Mouse (Mus musculus) common myeloid progenitor, adult 5-6 weeks (primary cell): ENCODE data around the gene Tmem51. TPM values are rescaled to one million over a fixed set of nuclear protein-coding genes. Genes with fewer than 3 reads are reported as not detected.
A peak's percentile ranks its signal among the peaks of the same experiment; 100 is the strongest.
"Not testable (repeated sequence)": the region's sequence is repeated elsewhere in the genome, so short reads cannot be mapped to it uniquely, and the experiment has no call there.

Experiments used
- ATAC-seq: replicated peaks from 2 replicates; pipeline ENCODE4 v1.8.0; 2016; ENCODE audit warnings: low read depth, mild to moderate bottlenecking, moderate TSS enrichment, inconsistent platforms; ENCODE audit not compliant: poor library complexity, severe bottlenecking
- total RNA-seq: library from RNA; stranded (forward); fragments of 200-1000, 187-1606 nt; gene quantifications from 2 replicates; pipeline ENCODE4 v1.2.3, GENCODE M21; 2017

The Tmem51 gene
- total RNA-seq, 1 experiment from 2014 or later: 0.41 TPM

DNA sequence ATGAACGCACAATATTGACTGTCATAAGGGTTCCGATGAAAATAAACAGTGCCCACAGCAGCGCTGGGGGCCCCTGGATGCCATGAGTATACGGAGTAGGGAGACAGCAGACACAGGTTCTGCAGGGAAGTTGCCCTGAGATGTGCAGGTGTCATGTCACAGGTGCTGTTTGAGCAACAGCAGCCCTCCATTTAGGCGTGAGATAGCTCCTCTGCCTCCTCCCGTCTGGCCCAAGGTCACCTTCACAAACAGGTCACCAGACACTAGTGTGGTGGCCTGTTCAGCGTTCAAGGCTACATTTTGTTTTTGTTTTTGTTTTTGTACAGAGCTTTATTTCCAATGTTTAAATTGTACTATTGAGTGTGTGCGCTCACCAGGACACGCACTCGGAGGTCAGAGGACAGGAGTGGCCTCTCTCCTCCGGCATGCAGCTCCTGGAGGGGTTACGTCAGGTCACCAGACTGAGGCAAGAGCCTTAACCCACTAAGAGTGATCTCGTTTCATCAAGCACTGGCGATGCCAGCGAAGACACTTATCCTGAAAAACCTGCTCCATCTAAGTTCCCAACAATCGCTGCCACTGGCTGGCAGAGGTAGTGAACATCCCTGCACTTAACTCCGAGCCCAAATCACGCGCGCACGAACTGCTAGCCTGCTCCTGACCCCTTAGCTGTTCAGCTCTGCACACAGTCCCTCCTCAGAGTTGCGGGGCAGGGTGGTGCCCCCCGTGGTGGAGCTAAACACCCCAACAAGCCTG is 22.4 kb downstream of the Tmem51 start:
- ATAC-seq: no peak

DNA sequence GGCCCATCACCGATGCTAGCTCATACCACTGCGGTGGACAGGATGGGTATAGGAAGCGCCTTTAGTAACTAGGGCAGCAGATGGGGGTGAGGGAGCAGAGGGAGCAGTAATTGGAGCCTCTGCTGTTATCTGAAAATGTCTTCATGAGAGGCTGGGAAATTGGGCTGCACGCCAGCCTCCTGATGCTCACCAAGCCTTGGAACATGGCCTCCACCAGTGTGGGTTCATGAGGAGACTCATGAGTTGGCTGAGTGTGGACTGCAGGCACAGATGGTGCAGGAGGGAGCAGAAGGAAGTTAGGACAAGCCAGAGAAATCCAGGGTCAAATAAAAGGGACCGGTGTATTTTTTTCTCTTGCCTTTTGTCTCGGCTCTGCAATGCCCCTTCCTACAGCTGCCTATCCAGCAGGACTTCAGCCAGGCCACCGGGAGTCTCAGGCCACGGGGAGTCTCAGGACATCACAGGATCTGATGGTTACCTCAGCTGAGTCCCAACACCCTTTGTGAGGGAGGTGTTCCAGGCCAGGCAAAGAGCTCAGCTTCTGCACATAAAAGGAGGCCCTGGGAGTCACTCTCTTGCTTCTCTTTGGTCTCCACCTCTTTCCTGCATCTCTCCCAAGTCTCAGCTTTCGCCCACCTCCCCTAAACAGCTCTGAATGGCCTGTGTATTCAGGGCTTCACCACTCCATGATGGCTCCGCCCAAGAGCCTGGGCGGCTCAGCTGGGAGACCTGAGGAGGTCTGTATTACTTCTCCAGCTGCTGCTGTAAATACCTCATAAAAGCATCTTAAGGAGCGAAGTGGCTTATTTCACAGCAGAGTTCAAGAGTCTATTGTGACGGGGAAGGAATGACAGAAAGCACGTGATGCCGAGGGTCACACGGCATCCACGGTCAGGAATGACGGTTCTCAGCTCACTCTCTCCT is 23.4 kb downstream of the Tmem51 start:
- no peak for ATAC-seq

DNA sequence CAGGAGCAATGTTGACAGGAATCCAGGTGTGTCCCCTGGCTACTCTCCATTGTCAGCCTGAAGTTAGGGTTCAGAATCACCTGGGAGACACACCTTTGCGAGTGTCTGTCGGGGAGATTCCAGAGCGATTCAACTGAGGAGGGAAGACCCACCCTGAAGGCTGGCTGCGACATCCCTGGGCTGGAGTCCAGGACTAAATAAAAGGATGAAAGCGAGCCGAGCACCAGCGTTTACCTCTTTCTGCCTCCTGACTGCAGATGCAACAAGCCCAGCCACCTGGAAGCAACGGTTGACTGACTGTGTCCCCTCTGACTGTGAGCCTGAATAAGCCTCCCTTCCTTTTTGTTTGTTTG is 24.3 kb downstream of the Tmem51 start:
- no peak for ATAC-seq

DNA sequence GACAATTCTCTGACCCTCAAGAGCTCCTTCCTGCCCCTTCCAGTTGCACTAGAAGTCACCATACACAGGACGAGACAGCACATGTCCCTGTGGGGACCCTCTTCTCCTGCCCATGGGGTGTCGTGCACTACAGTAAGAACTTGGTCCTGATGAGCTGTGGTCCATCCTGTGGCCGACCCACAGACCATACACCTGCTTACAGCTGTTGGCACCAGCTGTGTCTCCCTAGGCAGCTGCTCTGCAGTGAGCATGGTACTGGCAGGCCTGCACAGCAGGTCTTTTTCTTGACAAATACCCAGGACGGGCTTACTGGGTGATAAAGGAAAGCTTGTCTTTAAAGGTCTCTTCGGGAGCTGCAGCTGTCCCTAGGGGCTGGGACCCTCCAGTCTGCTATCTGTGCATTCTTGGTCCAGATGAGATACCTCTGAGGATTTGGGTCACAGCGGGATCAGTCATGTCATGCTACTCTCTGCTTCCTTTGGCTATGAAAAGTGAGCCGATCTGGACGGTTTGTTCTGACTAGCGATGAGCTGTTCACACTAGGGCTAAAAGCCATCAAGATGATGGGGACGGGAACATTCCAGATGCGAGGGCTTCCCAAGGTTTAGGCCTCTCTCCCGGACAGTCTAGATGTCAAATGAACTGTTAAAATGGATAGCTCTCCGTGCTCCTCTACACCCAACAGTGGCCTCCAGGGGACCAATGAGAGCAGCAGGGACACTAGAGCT is 24.8 kb downstream of the Tmem51 start:
- no peak for ATAC-seq

DNA sequence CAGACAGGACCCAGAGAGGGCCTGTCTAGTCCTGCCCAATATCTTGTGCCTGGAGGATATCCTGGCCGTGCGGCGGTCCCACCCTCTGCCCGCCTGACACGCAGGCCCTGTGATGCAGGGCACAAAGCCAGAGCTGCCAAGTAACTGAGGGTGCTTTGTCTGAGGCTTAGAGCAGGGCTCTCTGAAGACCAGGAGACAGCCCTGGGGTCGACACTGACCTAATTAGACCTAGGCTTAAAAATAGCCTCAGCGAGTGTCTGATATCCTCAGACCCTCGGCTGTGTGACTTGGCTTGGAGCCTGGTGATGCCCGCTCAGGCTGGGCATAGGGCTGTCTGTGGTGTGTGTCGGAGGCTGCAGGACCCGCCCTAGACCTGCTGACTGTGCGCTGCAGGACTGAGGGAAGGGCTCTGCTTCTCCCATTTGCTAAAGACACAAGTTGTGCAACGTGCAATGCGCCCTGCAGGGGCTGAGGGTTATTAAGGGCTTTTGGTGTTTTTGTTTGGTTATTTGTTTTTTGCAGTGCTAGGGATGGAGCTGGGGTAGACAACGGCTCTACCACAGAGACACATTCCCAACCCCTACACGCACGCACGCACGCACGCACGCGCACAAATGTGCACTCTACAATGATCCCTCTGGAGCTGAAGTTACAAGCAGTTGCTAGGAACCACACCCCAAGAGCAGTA is 26.4 kb downstream of the Tmem51 start:
- no peak for ATAC-seq

DNA sequence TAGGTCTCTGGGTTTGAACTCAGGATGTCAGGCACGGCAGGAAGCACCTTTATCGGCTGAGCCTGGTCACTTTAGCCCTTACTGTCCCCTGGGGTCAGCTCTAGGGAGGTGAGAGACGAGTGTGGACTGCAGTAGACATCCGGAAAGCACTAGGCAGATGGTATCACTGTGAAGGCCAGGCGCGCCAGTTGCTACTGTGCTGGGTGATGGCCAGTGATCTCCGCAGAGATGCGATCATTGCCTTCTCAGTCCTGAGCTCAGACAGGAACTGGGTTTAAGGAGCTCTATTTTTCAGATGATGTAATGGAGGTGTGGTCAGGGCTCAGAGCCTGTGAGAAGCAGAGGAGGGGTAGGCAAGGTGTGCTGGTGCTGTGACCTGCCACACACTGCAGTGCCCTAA is 28.5 kb downstream of the Tmem51 start:
- no peak for ATAC-seq

DNA sequence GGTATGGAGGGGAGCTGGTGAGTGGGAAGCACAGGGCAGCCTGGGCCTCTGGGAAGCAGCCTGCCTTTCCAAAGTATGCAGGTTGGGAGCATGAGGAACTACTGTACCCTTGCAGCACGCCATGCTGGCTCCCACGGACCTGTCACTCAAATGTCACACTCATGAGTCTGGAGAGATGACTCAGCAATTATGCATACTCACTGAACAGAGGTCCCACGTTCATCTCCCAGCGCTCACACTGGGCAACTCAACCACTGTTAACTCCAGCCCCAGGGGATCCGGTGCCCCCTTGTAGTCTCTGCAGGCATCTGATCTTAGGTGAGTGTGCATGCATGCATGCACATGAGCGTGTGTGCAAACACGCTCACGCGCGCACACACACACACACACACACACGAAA is 29.5 kb downstream of the Tmem51 start:
- peak; percentile 76 for ATAC-seq

DNA sequence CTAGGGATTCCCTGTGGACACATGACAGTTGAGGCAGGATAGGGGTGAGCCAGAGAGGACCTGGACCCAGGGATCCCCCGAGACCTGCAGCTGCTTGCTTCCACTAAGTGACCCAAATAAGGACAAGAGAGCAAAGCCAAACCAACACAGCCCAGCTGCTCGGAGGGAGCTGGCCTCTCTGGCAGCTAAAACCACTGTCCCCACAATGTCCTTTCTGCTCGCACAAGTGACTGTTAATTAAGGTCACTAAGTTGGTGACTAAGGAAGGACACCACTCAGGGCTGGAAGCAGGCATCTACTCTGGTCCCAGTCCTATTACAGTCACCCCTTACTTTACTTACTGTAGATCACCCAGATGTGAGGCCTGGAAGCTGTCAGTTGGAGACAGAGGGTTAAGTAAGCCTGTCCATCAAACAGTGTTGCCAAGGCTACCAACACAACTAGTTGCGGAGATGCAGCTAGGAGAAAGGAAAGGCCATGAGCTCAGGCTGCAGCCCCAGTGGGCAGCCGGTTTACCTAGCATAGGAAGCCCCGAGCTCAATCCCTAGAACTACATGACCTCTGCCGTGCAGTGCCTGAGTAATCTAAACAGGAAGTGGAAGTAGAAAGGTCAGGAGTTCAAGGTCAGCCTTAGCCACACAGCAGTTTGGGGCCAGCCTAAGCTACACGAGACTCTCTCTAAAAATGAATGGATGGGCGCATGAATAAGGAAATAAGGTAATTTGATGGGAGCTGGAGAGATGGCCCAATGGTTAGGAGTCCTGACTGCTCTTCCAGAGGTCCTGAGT is 30.2 kb downstream of the Tmem51 start:
- ATAC-seq: no peak

DNA sequence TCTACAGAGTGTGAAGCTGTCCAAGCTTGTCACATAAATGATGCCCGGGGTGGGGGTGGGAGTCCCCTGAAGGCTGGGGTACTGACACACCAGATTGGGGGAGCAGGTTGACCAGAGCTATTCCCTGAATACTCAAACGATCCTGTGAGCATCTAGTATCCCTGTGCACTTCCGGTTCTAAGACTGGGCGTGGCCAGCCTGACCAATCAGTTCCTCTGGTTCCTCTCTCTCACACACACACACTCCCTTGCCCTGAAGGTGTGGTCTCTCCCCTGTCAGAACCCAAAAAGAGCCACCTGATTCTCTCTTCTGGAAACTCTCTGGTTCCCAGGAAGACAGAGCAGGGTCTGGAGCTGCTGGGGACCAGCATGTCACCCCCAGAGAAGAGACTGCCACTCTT is 30.8 kb downstream of the Tmem51 start:
- peak; percentile 48; the same call in 1 of the 2 replicates for ATAC-seq

DNA sequence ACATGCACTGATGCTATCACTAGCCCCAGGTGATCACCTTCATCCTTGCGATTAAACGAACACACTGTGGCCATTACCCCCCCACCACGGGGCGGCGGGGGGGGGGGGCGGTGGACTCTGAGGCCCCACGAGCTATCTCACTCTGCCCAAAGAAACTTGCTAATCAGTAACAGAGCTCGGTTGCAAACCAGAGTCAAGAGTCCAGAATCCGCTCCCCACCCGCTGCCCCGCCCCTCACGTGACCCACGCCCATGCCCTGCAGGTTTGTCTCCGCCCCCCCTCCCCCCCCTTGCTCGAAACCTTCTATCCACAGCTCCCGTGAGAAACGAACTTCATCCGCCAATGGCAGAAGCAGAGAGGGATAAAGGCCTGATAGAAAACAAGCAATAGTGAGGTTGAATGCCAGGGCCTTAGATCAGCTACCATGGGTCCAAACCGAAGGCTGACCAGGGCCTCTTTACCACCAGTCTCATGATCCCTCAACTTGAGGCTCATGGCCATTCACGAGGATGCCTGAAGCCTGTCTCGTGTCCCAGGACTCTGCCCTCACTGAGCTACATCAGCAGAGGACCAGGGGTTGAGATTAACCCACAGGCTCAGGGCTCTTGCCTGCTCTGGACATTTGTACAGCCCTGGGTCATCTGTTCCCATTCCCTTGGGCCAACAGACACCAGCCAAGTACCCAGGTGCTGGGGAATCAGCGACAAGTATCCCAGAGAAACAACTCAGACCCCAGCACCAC is 31.5 kb downstream of the Tmem51 start:
- no peak for ATAC-seq

DNA sequence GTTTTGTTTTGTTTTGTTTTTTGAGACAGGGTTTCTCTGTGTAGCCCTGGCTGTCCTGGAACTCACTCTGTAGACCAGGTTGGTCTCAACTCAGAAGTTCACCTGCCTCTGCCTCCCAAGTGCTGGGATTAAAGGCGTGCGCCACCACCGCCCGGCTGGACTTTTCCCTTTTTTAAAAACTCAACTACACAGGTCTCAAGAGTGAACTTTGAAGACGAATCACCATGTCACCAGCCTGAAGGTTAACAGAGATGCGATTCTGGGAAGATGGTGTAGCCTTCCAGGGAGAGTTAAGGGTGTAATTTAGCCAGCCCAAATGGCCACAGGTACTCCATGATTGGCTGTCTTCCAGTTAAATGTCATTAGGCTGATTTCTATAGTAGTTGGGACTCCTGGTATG is 32.2 kb downstream of the Tmem51 start:
- not testable (repeated sequence) for ATAC-seq

DNA sequence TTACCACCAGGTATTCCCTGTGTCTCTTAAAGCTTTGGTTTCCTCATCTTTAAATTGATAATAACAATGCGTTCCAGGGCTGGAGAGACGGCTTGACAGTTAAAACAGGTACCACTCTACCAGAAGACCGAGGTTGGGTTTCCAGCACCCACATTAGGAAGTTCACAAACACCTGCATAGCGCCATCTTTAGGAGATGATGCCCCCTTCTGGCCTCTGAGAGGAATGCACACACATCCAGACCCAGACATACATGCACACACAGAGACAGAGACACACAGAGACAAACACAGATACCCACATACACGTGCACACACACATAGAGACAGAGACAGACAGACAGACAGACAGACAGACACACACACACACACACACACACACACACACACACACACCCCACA is 34.1 kb downstream of the Tmem51 start:
- no peak for ATAC-seq

DNA sequence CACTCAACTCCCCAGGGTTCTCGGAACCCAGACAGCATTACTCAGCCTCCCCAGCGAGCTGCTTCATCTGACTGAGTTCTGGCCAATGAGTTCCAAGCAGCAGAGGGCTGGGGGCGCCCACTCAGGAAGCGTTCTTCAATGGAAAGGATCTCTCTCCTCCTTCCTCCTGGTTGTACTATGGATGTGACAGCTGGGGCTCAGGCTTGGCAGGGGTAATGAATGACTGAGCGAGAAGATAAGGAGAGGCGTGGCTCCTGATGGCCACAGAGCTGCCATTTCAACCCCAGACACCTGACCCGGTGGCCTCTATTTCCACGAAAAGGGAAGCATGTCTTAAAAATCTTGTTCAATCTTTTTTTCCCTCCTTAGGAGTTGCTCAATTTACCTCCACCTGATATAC is 35.7 kb downstream of the Tmem51 start:
- ATAC-seq: no peak

DNA sequence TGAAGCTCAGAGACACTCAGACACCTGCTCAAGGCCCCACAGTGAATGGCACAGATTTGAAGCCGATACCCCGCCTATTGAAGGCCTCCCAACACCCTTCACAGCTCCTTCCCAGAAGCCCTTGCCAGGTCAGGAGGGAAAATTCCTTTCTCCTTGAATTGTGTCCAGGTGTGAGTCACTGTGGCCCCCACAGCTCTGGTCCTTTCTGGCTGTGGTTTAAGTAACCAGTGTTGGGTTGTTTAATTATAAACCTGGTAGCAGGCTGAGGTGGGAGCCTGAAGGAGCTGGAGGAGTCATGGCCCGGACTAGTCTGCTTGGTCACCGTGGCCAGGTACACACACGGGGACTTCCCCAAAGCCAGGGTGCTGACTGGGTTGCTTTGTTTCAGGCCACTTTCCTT is 37.1 kb downstream of the Tmem51 start:
- ATAC-seq: no peak

DNA sequence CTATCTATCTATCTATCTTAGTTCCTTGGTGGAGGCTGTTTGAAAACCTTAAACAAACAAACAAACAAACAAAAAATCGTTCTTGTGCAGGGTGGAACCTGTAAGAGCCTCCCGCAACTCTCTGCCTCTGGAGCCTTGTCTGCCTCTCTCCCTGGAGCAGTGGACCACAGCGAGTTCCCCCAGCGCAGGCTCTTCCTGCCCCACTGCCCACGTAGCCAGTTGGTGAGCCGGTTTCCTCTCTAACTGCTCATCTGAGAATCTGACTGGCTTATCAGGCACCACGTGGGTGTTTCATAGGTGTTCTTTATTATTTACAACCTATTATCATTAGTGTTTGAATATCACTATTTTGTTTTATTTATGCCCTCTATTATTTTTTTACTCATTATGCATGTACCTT is 37.6 kb downstream of the Tmem51 start:
- no peak for ATAC-seq

DNA sequence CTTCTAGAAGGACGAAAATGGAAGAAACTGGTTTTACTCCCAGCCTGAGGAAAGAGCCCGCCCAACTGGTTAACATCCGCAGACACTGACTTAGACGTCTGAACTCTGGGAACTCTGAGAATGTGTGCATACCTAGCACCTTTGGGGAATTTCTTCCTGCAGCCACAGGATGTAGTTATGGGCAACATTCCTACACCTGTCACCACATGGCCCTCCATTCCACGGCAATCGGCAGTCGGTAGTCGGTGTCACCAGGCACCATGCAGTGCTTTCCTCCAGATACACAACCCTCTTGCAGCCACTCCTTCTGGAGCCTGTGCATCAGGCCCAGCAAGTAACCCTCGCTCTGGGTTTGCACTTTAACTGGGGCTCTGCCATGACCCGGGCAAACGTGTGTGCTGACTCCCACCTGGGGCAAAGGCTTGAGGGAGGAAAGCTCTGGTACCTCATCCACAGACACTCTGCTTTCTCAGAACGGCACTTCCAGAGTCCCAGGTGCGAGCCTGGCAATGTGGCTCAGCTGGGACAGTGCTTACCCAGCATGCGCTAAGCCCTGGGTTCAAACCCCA is 38.4 kb downstream of the Tmem51 start:
- ATAC-seq: no peak

DNA sequence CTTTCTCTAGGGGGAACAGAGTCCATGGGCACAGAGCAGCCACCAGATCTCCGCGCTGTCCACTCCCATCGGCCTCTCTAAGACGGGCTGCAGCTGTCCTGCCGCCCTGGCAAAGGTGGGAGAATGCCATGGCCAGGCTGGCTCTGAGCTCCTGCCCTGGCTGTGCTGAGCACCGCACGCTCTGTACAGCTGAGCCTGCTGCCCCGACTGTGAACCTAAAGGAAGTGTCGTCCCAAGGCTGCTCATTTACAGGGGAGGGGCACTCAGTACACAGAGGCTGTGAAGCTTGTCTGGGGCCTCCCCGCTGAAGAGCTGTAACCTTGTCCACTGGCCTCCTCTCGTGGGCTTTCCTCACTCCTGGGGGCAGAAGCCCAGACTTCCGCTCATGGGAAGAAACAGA is 39.7 kb downstream of the Tmem51 start:
- no peak for ATAC-seq

DNA sequence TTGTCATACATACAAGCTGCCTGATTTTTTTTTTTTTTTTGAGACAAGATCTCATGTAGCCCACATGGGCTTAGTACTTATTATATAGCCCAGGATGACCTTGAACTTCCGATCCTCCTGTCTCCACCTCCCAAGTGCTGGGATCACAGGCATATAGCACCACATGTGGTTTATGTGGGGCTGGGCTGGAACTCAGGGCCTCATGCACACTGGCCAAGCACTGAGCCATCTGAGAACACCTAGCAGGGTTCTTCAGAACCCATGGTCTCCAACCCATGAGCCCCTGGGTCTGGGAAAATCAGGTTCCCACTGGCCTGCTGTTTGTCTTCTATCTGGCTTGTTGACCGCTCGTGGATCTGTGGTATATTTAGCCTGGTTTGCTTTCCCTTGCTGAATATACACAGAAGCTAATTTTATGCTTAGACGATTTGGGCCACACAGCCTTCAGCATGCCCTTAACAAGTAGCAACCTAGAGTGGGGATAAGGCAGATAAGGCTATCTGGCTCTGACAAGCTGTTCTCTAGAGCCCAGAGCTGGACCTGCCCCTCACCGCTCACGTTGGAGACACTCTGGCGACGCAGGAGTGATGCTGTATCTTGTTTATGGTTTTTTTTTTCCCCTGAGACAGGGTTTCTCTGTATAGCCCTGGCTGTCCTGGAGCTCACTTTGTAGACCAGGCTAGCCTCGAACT is 44.3 kb downstream of the Tmem51 start:
- peak; percentile 43 for ATAC-seq
